Mouse (Mus musculus) liver, adult (tissue): Measurements from ENCODE around the gene Slc15a3.

Experiments used
- GATA4 ChIP-seq: IDR thresholded peaks from 2 replicates; pipeline ENCODE4 v1.6.1; 2014; ENCODE audit warnings: mild to moderate bottlenecking, low read length; ENCODE audit not compliant: insufficient replicate concordance

The Slc15a3 gene

GRCm38 (mm10) chr19:10811471-10811870 lies 28.1 kb upstream of the Slc15a3 start:
- no peak for TF ChIP-seq GATA4

- TF ChIP-seq GATA4 = no peak
Measured at GRCm38 (mm10) chr19:10813039-10813438, 26.5 kb upstream of the Slc15a3 start.

GRCm38 (mm10) chr19:10813905-10814304 lies 25.6 kb upstream of the Slc15a3 start:
- no peak for TF ChIP-seq GATA4

- no peak for TF ChIP-seq GATA4
Measured at GRCm38 (mm10) chr19:10815871-10816270, 23.7 kb upstream of the Slc15a3 start.

GRCm38 (mm10) chr19:10816462-10816861 lies 23.1 kb upstream of the Slc15a3 start:
- TF ChIP-seq GATA4 = no peak

- TF ChIP-seq GATA4 = no peak
Measured at GRCm38 (mm10) chr19:10818217-10818946, 21.1 kb upstream of the Slc15a3 start.

- no peak for TF ChIP-seq GATA4
Measured at GRCm38 (mm10) chr19:10821319-10821718, 18.2 kb upstream of the Slc15a3 start.

- TF ChIP-seq GATA4 = no peak
Measured at GRCm38 (mm10) chr19:10822534-10822933, 17.0 kb upstream of the Slc15a3 start.

GRCm38 (mm10) chr19:10824061-10824460 lies 15.5 kb upstream of the Slc15a3 start:
- no peak for TF ChIP-seq GATA4

- TF ChIP-seq GATA4 = no peak
Measured at GRCm38 (mm10) chr19:10828321-10828720, 11.2 kb upstream of the Slc15a3 start.

GRCm38 (mm10) chr19:10829436-10830175 lies 9.9 kb upstream of the Slc15a3 start, which contains the start of gene Cd6:
Cd6 (minus strand) TSS chr19:10830058.
- TF ChIP-seq GATA4 = no peak

GRCm38 (mm10) chr19:10831424-10831823 lies 8.1 kb upstream of the Slc15a3 start:
- no peak for TF ChIP-seq GATA4

GRCm38 (mm10) chr19:10832030-10832429 lies 7.5 kb upstream of the Slc15a3 start:
- no peak for TF ChIP-seq GATA4

GRCm38 (mm10) chr19:10833611-10834010 lies 5.9 kb upstream of the Slc15a3 start:
- no peak for TF ChIP-seq GATA4

- no peak for TF ChIP-seq GATA4
Measured at GRCm38 (mm10) chr19:10835671-10836070, 3.9 kb upstream of the Slc15a3 start.
